In genomic region chr11:88626576-88626975, GRCm38 (mm10) we compare ENCODE assay signal across 10 mouse cellular contexts.
DNase-seq lines count a peak whose midpoint lies in the region; ATAC-seq and TF ChIP-seq lines count a peak whose summit lies in the region.
"Had no signal": no experiment of that assay in that cellular context is flagged by ENCODE, and none has a peak within 500 bp of the region (broad histone marks: within the 10 kb centered on the region; RNA-seq: fewer than 3 reads in every experiment).

No protein-coding gene starts in this region.

- TF ChIP-seq CTCF in stomach, postnatal 0 days (IDR thresholded peaks at IDR 0.05; ENCODE audit: low read depth), result no peak

- no peaks in the 10 kb centered on the region for H3K36me3 ChIP-seq in embryonic facial prominence, embryonic 12.5 days
- peaks cover 23% of the 10 kb centered on the region for H3K36me3 ChIP-seq in embryonic facial prominence, embryonic 10.5 days (replicated peaks)
- H3K36me3 ChIP-seq in stomach, embryonic 15.5 days, result no peaks in the 10 kb centered on the region
- no peaks in the 10 kb centered on the region for H3K36me3 ChIP-seq in stomach, postnatal 0 days (ENCODE audit: control insufficient read depth, insufficient read depth, low read length)
- no peaks in the 10 kb centered on the region for H3K36me3 ChIP-seq in hindbrain, embryonic 15.5 days

- no peak overlapping the region for H3K9ac ChIP-seq in embryonic facial prominence, embryonic 12.5 days
- no peak overlapping the region for H3K9ac ChIP-seq in stomach, embryonic 15.5 days
- H3K9ac ChIP-seq in stomach, postnatal 0 days (ENCODE audit: low read length), result no peak overlapping the region
- no peak overlapping the region for H3K9ac ChIP-seq in hindbrain, embryonic 15.5 days

- H3K4me1 ChIP-seq in embryonic facial prominence, embryonic 12.5 days, result peaks cover 50% of the 10 kb centered on the region
- peaks cover 87% of the 10 kb centered on the region for H3K4me1 ChIP-seq in embryonic facial prominence, embryonic 10.5 days
- H3K4me1 ChIP-seq in stomach, embryonic 15.5 days, result peaks cover 37% of the 10 kb centered on the region
- no peaks in the 10 kb centered on the region for H3K4me1 ChIP-seq in stomach, postnatal 0 days (replicated peaks; ENCODE audit: control insufficient read depth, insufficient read depth)
- peaks cover 61% of the 10 kb centered on the region for H3K4me1 ChIP-seq in hindbrain, embryonic 15.5 days (replicated peaks)

- no peak for TF ChIP-seq EP300 in stomach, postnatal 0 days (optimal IDR thresholded peaks at IDR 0.05)

- H3K9me3 ChIP-seq in embryonic facial prominence, embryonic 12.5 days, result no peaks in the 10 kb centered on the region
- H3K9me3 ChIP-seq in embryonic facial prominence, embryonic 10.5 days, result no peaks in the 10 kb centered on the region
- no peaks in the 10 kb centered on the region for H3K9me3 ChIP-seq in stomach, embryonic 15.5 days
- no peaks in the 10 kb centered on the region for H3K9me3 ChIP-seq in stomach, postnatal 0 days (ENCODE audit: control insufficient read depth, low read length)
- H3K9me3 ChIP-seq in hindbrain, embryonic 15.5 days, result no peaks in the 10 kb centered on the region

- H3K4me2 ChIP-seq in embryonic facial prominence, embryonic 12.5 days (replicated peaks), result no peak overlapping the region
- H3K4me2 ChIP-seq in stomach, embryonic 15.5 days, result no peak overlapping the region
- no peak overlapping the region for H3K4me2 ChIP-seq in stomach, postnatal 0 days (replicated peaks; ENCODE audit: low read depth)
- no peak overlapping the region for H3K4me2 ChIP-seq in hindbrain, embryonic 15.5 days

- no peaks in the 10 kb centered on the region for H3K27me3 ChIP-seq in embryonic facial prominence, embryonic 12.5 days
- no peaks in the 10 kb centered on the region for H3K27me3 ChIP-seq in embryonic facial prominence, embryonic 10.5 days (replicated peaks; ENCODE audit: low read depth, poor library complexity, severe bottlenecking)
- H3K27me3 ChIP-seq in stomach, embryonic 15.5 days (replicated peaks), result no peaks in the 10 kb centered on the region
- no peaks in the 10 kb centered on the region for H3K27me3 ChIP-seq in stomach, postnatal 0 days (ENCODE audit: control insufficient read depth, insufficient read depth, low read length)
- no peaks in the 10 kb centered on the region for H3K27me3 ChIP-seq in hindbrain, embryonic 15.5 days

- no peak overlapping the region for H3K4me3 ChIP-seq in embryonic facial prominence, embryonic 12.5 days
- H3K4me3 ChIP-seq in embryonic facial prominence, embryonic 10.5 days, result no peak overlapping the region
- no peak overlapping the region for H3K4me3 ChIP-seq in stomach, embryonic 15.5 days (replicated peaks)
- H3K4me3 ChIP-seq in stomach, postnatal 0 days (ENCODE audit: low read depth, low read length), result no peak overlapping the region
- no peak overlapping the region for H3K4me3 ChIP-seq in hindbrain, embryonic 15.5 days

- DNase-seq in embryonic facial prominence, embryonic 10.5 days (ENCODE audit: low spot score), result no peak
- DNase-seq in stomach, postnatal 0 days (ENCODE audit: low spot score), result no peak
- DNase-seq in skeletal muscle tissue, adult 2 months (ENCODE audit: low read depth, low spot score), result peak; percentile 74
- DNase-seq in ovary, postnatal 10 days (ENCODE audit: low spot score), result no peak
- no peak for DNase-seq in left cerebral cortex, postnatal 4 days
- DNase-seq: embryo, embryonic 11 days; lung, postnatal 14 days had no signal

- WGBS in embryonic facial prominence, embryonic 12.5 days, result 66% methylated on average over 8 of the region's 8 CpGs
- WGBS in embryonic facial prominence, embryonic 10.5 days, result 68% methylated on average over 8 of the region's 8 CpGs
- WGBS in stomach, embryonic 15.5 days, result 80% methylated on average over 8 of the region's 8 CpGs
- WGBS in stomach, postnatal 0 days, result 85% methylated on average over 8 of the region's 8 CpGs
- 62% methylated on average over 8 of the region's 8 CpGs for WGBS in hindbrain, embryonic 15.5 days

- intact Hi-C loops in left cerebral cortex, postnatal 4 days (cut with DNase I), result no loop called here

- 0 out of 2 replicates have a peak overlapping the region, but pooled peaks have one; percentile 11 for H3K27ac ChIP-seq in embryonic facial prominence, embryonic 12.5 days
- H3K27ac ChIP-seq in embryonic facial prominence, embryonic 10.5 days (replicated peaks), result no peak overlapping the region
- H3K27ac ChIP-seq in stomach, embryonic 15.5 days, result peak overlapping the region; percentile 26; the same call in 1 of the 2 replicates
- H3K27ac ChIP-seq in stomach, postnatal 0 days (replicated peaks), result no peak overlapping the region
- 0 out of 2 replicates have a peak overlapping the region, but pooled peaks have one; percentile 25 for H3K27ac ChIP-seq in hindbrain, embryonic 15.5 days (replicated peaks)

- ATAC-seq in embryonic facial prominence, embryonic 12.5 days (ENCODE audit: insufficient number of reproducible peaks, insufficient read depth, low FRiP score, low TSS enrichment), result no peak
- ATAC-seq in stomach, embryonic 15.5 days (ENCODE audit: insufficient read depth, low FRiP score, low read depth), result no peak
- no peak for ATAC-seq in stomach, postnatal 0 days (ENCODE audit: low FRiP score, low TSS enrichment)
- no peak for ATAC-seq in hindbrain, embryonic 15.5 days (ENCODE audit: low FRiP score, low read depth)

Comparison
In these comparisons a context has a peak if more than half of its experiments do, and no peak if none do; other contexts are left out.
1. H3K27ac ChIP-seq: peak in embryonic facial prominence, embryonic 12.5 days (single experiment), stomach, embryonic 15.5 days (single experiment) and hindbrain, embryonic 15.5 days (single experiment); none in embryonic facial prominence, embryonic 10.5 days (single experiment) and stomach, postnatal 0 days (single experiment).